Mouse (Mus musculus): Measurements from ENCODE around the gene Gm8020. TPM values are rescaled to one million over a fixed set of nuclear protein-coding genes. Genes with fewer than 3 reads are reported as not detected.
"Not testable (repeated sequence)": the region's sequence is repeated elsewhere in the genome, so short reads cannot be mapped to it uniquely, and the experiment has no call there.

The Gm8020 gene
- total RNA-seq (2012; rRNA removed) (not detected in 2 replicates), polyA plus RNA-seq (2012; ENCODE audit: insufficient read depth in 1 of 2, insufficient read length in 2 of 2, low read depth in 1 of 2, low replicate concordance in 2 of 2, missing spikeins in 1 of 2) (not detected)

DNA sequence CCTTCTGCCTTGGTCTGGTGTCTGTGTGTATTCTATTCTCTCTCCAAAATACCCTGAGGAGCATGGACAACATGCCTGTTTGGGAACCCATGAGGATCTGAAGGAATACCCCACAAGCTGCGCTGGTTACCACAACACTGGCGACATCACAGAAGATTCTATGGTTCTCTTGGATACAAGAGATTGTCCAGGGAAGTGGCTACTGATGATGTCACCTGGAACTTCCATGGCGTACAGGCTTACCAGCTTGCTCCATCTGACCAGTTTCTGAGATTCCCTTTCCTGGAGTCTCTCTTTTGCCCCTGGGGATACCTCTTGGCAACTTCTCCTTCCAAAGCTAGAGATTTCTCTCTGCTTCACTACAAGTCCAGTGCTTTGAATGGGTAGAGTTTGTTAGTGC is at the start of gene Gm8020:
Gene Gm8020 (minus strand): TSS at position 101 of the 400 bp plus-strand sequence.
- H3K79me2 ChIP-seq (ENCODE audit: control insufficient read depth, insufficient read depth, low read length, poor library complexity); H3K4me1 ChIP-seq (ENCODE audit: control insufficient read depth in 1 of 2, insufficient read depth in 2 of 2, low read length in 2 of 2); H3K27me3 ChIP-seq (ENCODE audit: control insufficient read depth in 1 of 2, insufficient read depth in 2 of 2, low read length in 2 of 2); H3K9me3 ChIP-seq (replicated peaks; ENCODE audit: insufficient read depth, low read length); DNase-seq (ENCODE audit: low read depth, low spot score); H3K27ac ChIP-seq (ENCODE audit: control insufficient read depth, low read depth, low read length); H3K9ac ChIP-seq (ENCODE audit: control insufficient read depth, low read depth, low read length, poor library complexity, severe bottlenecking); H3K36me3 ChIP-seq (ENCODE audit: control insufficient read depth in 1 of 2, insufficient read depth in 2 of 2, low read length in 2 of 2); H3K4me3 ChIP-seq (ENCODE audit: control insufficient read depth in 1 of 2, insufficient read depth in 1 of 2, low read depth in 2 of 2, low read length in 2 of 2): not testable (repeated sequence)

DNA sequence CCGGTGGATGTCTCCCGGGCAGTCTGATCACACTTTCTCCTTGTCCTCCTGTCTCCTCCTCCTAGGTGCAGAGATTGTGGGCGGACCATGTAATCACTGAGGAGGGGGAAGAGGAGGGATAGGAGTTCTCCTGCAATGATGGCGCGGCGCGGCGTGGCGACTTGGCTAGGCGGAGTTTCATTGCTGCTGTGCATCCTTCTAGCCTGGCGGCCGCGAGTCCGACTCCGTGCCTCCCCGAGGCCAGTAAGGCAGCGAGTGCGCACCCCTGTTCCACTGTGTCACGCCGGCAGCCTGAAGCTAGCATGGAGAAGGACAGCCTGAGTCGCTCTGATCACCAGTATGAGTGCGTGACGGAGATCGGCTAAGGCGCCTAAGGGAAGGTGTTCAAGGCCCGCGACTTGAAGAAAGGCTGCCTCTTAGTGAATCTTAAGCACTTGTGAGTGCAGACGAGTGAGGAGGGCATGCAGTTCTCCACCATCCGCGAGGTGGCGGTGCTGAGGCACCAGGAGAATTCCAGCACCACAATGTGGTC is 41.1 kb upstream of the Gm8020 start:
- not testable (repeated sequence) for DNase-seq (ENCODE audit: low read depth, low spot score); H3K79me2 ChIP-seq (ENCODE audit: control insufficient read depth, insufficient read depth, low read length, poor library complexity); H3K4me1 ChIP-seq (ENCODE audit: control insufficient read depth in 1 of 2, insufficient read depth in 2 of 2, low read length in 2 of 2); H3K27me3 ChIP-seq (ENCODE audit: control insufficient read depth in 1 of 2, insufficient read depth in 2 of 2, low read length in 2 of 2); H3K9me3 ChIP-seq (replicated peaks; ENCODE audit: insufficient read depth, low read length); H3K36me3 ChIP-seq (ENCODE audit: control insufficient read depth in 1 of 2, insufficient read depth in 2 of 2, low read length in 2 of 2); H3K4me3 ChIP-seq (ENCODE audit: control insufficient read depth in 1 of 2, insufficient read depth in 1 of 2, low read depth in 2 of 2, low read length in 2 of 2); H3K27ac ChIP-seq (ENCODE audit: control insufficient read depth, low read depth, low read length); H3K9ac ChIP-seq (ENCODE audit: control insufficient read depth, low read depth, low read length, poor library complexity, severe bottlenecking)

DNA sequence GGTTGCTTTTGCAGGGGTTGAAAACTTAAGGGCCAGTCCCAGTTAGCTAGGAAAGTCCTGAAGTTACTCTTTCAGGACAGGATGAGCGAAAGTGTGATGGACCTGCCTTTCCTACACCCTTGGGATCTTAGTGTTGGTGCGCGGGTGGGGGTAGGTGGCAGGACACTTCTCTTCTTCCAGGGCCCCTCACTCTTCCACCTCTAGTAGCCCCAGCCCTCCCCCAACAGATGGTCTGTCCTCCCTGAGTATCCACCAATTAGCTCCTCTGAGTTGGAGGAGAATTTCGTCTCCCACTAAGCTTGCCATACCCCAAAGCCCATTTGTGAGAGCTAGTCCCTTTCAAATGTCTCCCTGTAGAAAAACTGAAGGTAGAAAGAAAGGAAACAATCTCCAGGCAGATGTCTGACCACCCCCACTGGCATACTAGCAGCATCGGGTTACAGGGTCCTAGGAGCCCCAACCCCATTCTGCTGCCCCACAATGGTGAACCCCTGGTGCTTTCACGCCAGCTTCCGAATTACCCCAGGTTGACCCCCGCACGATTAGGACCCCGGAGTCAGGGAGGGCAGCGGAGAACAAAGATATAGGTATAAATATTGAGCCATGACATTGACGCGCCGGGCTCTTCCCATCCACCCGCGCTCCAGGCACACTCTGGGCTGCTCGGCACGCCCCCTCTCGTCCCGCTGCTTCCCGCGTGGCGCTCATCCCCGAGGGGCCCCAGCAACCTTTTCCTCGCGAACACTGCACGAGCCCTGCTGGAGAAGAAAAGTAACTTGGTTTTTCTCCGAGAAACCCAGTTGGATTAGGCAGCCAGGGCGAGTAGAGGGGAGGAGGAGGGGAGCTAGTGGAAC is 40.4 kb upstream of the Gm8020 start:
- not testable (repeated sequence) for H3K36me3 ChIP-seq (ENCODE audit: control insufficient read depth in 1 of 2, insufficient read depth in 2 of 2, low read length in 2 of 2); H3K27me3 ChIP-seq (ENCODE audit: control insufficient read depth in 1 of 2, insufficient read depth in 2 of 2, low read length in 2 of 2); H3K4me1 ChIP-seq (ENCODE audit: control insufficient read depth in 1 of 2, insufficient read depth in 2 of 2, low read length in 2 of 2); H3K27ac ChIP-seq (ENCODE audit: control insufficient read depth, low read depth, low read length); DNase-seq (ENCODE audit: low read depth, low spot score); H3K4me3 ChIP-seq (ENCODE audit: control insufficient read depth in 1 of 2, insufficient read depth in 1 of 2, low read depth in 2 of 2, low read length in 2 of 2); H3K9ac ChIP-seq (ENCODE audit: control insufficient read depth, low read depth, low read length, poor library complexity, severe bottlenecking); H3K79me2 ChIP-seq (ENCODE audit: control insufficient read depth, insufficient read depth, low read length, poor library complexity); H3K9me3 ChIP-seq (replicated peaks; ENCODE audit: insufficient read depth, low read length)

DNA sequence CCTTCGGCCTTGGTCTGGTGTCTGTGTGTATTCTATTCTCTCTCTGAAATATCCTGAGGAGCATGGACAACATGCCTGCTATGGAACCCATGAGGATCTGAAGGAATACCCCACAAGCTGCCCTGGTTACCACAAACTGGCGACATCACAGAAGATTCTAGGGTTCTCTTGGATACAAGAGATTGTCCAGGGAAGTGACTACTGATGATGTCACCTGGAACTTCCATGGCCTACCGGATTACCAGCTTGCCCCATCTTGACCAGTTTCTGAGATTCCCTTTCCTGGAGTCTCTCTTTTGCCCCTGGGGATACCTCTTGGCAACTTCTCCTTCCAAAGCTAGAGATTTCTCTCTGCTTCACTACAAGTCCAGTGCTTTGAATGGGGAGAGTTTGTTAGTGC is 22.0 kb upstream of the Gm8020 start, which contains the start of gene Gm8024:
Gene Gm8024 (minus strand): TSS at position 101 of the 400 bp plus-strand sequence.
- not testable (repeated sequence) for H3K9me3 ChIP-seq (replicated peaks; ENCODE audit: insufficient read depth, low read length); H3K27ac ChIP-seq (ENCODE audit: control insufficient read depth, low read depth, low read length); H3K4me3 ChIP-seq (ENCODE audit: control insufficient read depth in 1 of 2, insufficient read depth in 1 of 2, low read depth in 2 of 2, low read length in 2 of 2); H3K79me2 ChIP-seq (ENCODE audit: control insufficient read depth, insufficient read depth, low read length, poor library complexity); H3K36me3 ChIP-seq (ENCODE audit: control insufficient read depth in 1 of 2, insufficient read depth in 2 of 2, low read length in 2 of 2); H3K27me3 ChIP-seq (ENCODE audit: control insufficient read depth in 1 of 2, insufficient read depth in 2 of 2, low read length in 2 of 2); H3K9ac ChIP-seq (ENCODE audit: control insufficient read depth, low read depth, low read length, poor library complexity, severe bottlenecking); H3K4me1 ChIP-seq (ENCODE audit: control insufficient read depth in 1 of 2, insufficient read depth in 2 of 2, low read length in 2 of 2); DNase-seq (ENCODE audit: low read depth, low spot score)

DNA sequence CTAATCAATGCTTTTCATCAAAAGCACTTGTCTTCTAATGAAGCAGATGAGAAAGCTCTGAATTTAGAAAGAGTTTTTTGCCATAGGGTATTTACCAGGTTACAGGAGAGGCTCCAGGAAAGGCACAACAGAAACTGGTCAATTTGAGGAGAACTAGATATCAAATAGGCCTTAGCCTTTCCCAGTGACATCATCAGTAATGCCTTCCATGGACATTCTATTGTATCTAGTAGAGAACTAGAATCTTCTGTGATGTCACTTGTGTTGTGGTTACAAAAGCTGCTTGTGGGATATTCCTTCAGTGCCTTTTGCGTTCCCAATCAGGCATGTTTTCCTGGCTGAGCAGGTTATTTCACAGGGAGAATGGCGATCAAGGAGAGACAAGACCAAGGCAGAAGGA is 38.6 kb downstream of the Gm8020 start, which contains the start of gene Gm8011:
Gene Gm8011 (plus strand): TSS at position 301 of the 400 bp plus-strand sequence.
- H3K27me3 ChIP-seq (ENCODE audit: control insufficient read depth in 1 of 2, insufficient read depth in 2 of 2, low read length in 2 of 2); H3K9me3 ChIP-seq (replicated peaks; ENCODE audit: insufficient read depth, low read length); H3K9ac ChIP-seq (ENCODE audit: control insufficient read depth, low read depth, low read length, poor library complexity, severe bottlenecking); H3K36me3 ChIP-seq (ENCODE audit: control insufficient read depth in 1 of 2, insufficient read depth in 2 of 2, low read length in 2 of 2); DNase-seq (ENCODE audit: low read depth, low spot score); H3K4me1 ChIP-seq (ENCODE audit: control insufficient read depth in 1 of 2, insufficient read depth in 2 of 2, low read length in 2 of 2); H3K4me3 ChIP-seq (ENCODE audit: control insufficient read depth in 1 of 2, insufficient read depth in 1 of 2, low read depth in 2 of 2, low read length in 2 of 2); H3K79me2 ChIP-seq (ENCODE audit: control insufficient read depth, insufficient read depth, low read length, poor library complexity); H3K27ac ChIP-seq (ENCODE audit: control insufficient read depth, low read depth, low read length): not testable (repeated sequence)

Other genes starting within 250 kb of the Gm8020 start
- not detected in 2 replicates for gene Gm17026, start 242.3 kb downstream of the Gm8020 start, total RNA-seq (2012; rRNA removed)
- gene Gm17026, start 242.3 kb downstream of the Gm8020 start, polyA plus RNA-seq (2012; ENCODE audit: insufficient read depth in 1 of 2, insufficient read length in 2 of 2, low read depth in 1 of 2, low replicate concordance in 2 of 2, missing spikeins in 1 of 2), result not detected
- gene Gm9611, start 205.0 kb downstream of the Gm8020 start, total RNA-seq (2012; rRNA removed), result not detected in 2 replicates
- not detected for gene Gm9611, start 205.0 kb downstream of the Gm8020 start, polyA plus RNA-seq (2012; ENCODE audit: insufficient read depth in 1 of 2, insufficient read length in 2 of 2, low read depth in 1 of 2, low replicate concordance in 2 of 2, missing spikeins in 1 of 2)
- gene Gm7995, start 192.1 kb downstream of the Gm8020 start, total RNA-seq (2012; rRNA removed), result not detected in 2 replicates
- gene Gm7995, start 192.1 kb downstream of the Gm8020 start, polyA plus RNA-seq (2012; ENCODE audit: insufficient read depth in 1 of 2, insufficient read length in 2 of 2, low read depth in 1 of 2, low replicate concordance in 2 of 2, missing spikeins in 1 of 2), result not detected
- gene Gm8005, start 62.7 kb downstream of the Gm8020 start, total RNA-seq (2012; rRNA removed), result not detected in 2 replicates
- not detected for gene Gm8005, start 62.7 kb downstream of the Gm8020 start, polyA plus RNA-seq (2012; ENCODE audit: insufficient read depth in 1 of 2, insufficient read length in 2 of 2, low read depth in 1 of 2, low replicate concordance in 2 of 2, missing spikeins in 1 of 2)
- gene Gm8011, start 38.5 kb downstream of the Gm8020 start, total RNA-seq (2012; rRNA removed), result 0.10 and 0.12 TPM in 2 replicates
- gene Gm8011, start 38.5 kb downstream of the Gm8020 start, polyA plus RNA-seq (2012; ENCODE audit: insufficient read depth in 1 of 2, insufficient read length in 2 of 2, low read depth in 1 of 2, low replicate concordance in 2 of 2, missing spikeins in 1 of 2), result not detected
- not detected in 2 replicates for gene Gm8024, start 21.9 kb upstream of the Gm8020 start, total RNA-seq (2012; rRNA removed)
- gene Gm8024, start 21.9 kb upstream of the Gm8020 start, polyA plus RNA-seq (2012; ENCODE audit: insufficient read depth in 1 of 2, insufficient read length in 2 of 2, low read depth in 1 of 2, low replicate concordance in 2 of 2, missing spikeins in 1 of 2), result not detected
- not detected in 2 replicates for gene Gm17124, start 97.5 kb upstream of the Gm8020 start, total RNA-seq (2012; rRNA removed)
- not detected for gene Gm17124, start 97.5 kb upstream of the Gm8020 start, polyA plus RNA-seq (2012; ENCODE audit: insufficient read depth in 1 of 2, insufficient read length in 2 of 2, low read depth in 1 of 2, low replicate concordance in 2 of 2, missing spikeins in 1 of 2)
- gene Gm3633, start 139.6 kb upstream of the Gm8020 start, total RNA-seq (2012; rRNA removed), result not detected in 2 replicates
- gene Gm3633, start 139.6 kb upstream of the Gm8020 start, polyA plus RNA-seq (2012; ENCODE audit: insufficient read depth in 1 of 2, insufficient read length in 2 of 2, low read depth in 1 of 2, low replicate concordance in 2 of 2, missing spikeins in 1 of 2), result not detected
- gene Gm10378, start 153.6 kb upstream of the Gm8020 start, total RNA-seq (2012; rRNA removed), result not detected in 2 replicates
- gene Gm10378, start 153.6 kb upstream of the Gm8020 start, polyA plus RNA-seq (2012; ENCODE audit: insufficient read depth in 1 of 2, insufficient read length in 2 of 2, low read depth in 1 of 2, low replicate concordance in 2 of 2, missing spikeins in 1 of 2), result not detected